Mouse (Mus musculus): ENCODE measurements around the gene Cacnb1. TPM values are rescaled to one million over a fixed set of nuclear protein-coding genes. Genes with fewer than 3 reads are reported as not detected.

The Cacnb1 gene
- polyA plus RNA-seq (2012; rRNA removed) = 6.1 and 7.6 TPM in 2 replicates

DNA sequence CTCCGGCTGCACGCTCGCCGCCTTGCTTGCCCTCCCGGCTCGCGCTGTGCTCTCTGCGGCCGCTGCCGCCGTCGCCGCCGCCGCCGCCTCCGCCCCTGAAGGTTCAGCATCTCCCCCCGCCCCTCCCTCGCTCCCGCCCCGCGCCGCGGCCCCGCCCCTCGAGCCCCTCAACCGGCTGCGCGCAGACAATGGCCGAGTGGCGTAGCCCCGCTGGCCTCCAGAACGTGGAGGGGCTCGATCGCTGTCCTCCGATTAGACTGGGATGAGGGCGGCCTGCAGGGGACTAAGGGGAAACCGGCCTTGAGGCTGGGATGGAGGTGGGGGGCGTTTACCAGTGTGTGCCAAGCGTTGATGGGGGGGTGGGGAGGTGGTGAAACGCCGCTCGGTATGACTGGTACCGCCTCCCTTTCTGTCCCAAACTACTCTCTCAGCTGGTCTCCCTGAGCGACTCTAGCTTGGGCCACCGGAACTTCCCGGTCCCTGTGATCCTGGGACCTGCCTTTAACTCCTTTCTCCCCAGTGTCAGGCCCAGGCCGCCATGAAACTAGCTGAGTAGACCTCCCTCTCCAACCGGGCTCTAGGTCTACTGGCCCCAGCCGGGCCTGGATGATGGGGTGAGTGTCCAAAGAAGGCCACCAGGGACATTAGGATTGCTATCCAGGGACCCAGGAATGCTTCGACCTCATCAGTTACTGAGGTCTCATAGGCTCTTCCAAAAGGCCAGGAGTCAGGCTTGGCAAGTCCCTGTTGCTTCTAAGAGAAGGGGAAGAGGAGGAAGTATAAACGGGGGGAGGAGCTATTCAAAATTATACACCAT is at the start of gene Cacnb1:
Gene Cacnb1 (minus strand): TSS at position 480 of the 817 bp plus-strand sequence.
- no peak for TF ChIP-seq POLR2A (IDR thresholded peaks at IDR 0.05; ENCODE audit: low read depth, low read length)
- TF ChIP-seq CTCF (conservative IDR thresholded peaks at IDR 0.05; ENCODE audit: insufficient read depth, insufficient read length, low read depth, low read length) = no peak
- Histone ChIP-seq H3K27me3 (replicated peaks; ENCODE audit: control insufficient read depth, insufficient read depth, low read length) (no peaks in the 10 kb centered on the region), H3K27ac (ENCODE audit: insufficient read depth, low read depth, low read length) (peak within 1 kb of the TSS; percentile 91), H3K4me1 (ENCODE audit: control insufficient read depth, insufficient read depth, low read length) (peaks cover 8% of the 10 kb centered on the region), H3K4me3 (ENCODE audit: insufficient read depth, low read depth, low read length) (peak within 1 kb of the TSS; percentile 91), H3K36me3 (ENCODE audit: control insufficient read depth, insufficient read depth, low read length) (no peaks in the 10 kb centered on the region)
- DNase-seq = peak; percentile 68
- 3% methylated on average over 39 of the region's 52 CpGs for WGBS

DNA sequence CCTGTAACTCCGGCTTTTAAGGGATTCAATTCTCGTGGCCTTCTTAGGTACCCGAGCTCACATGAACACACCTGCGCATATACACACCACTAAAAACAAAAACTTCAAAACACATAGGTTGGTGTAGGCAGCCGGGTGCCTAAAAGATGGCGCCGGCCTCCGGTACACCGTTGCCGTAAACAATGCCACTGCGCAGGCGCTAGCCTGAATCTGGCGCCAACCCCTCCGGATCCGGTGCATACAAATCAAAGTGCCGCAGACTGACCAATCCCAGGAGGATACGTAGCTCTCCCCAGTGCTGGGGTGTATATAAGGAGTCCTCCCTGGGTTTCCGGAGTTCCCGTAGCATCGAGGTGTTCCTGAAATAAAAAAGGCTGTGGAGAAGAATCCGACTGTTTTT is 44.4 kb upstream of the Cacnb1 start:
- Histone ChIP-seq H3K36me3 (ENCODE audit: control insufficient read depth, insufficient read depth, low read length) (no peaks in the 10 kb centered on the region), H3K27ac (ENCODE audit: insufficient read depth, low read depth, low read length) (no peak overlapping the region), H3K27me3 (replicated peaks; ENCODE audit: control insufficient read depth, insufficient read depth, low read length) (no peaks in the 10 kb centered on the region), H3K4me3 (ENCODE audit: insufficient read depth, low read depth, low read length) (no peak overlapping the region), H3K4me1 (ENCODE audit: control insufficient read depth, insufficient read depth, low read length) (no peaks in the 10 kb centered on the region)
- TF ChIP-seq CTCF (conservative IDR thresholded peaks at IDR 0.05; ENCODE audit: insufficient read depth, insufficient read length, low read depth, low read length) (no peak), POLR2A (IDR thresholded peaks at IDR 0.05; ENCODE audit: low read depth, low read length) (no peak)
- no peak for DNase-seq
- WGBS = 94% methylated on average over 21 of the region's 21 CpGs

GRCm38 (mm10) chr11:98066201-98066600 is 43.4 kb upstream of the Cacnb1 start:
- H3K4me1 ChIP-seq (ENCODE audit: control insufficient read depth, insufficient read depth, low read length) = no peaks in the 10 kb centered on the region
- H3K27me3 ChIP-seq (replicated peaks; ENCODE audit: control insufficient read depth, insufficient read depth, low read length) = no peaks in the 10 kb centered on the region
- 88% methylated on average over 12 of the region's 12 CpGs for WGBS
- no peaks in the 10 kb centered on the region for H3K36me3 ChIP-seq (ENCODE audit: control insufficient read depth, insufficient read depth, low read length)
- H3K27ac ChIP-seq (ENCODE audit: insufficient read depth, low read depth, low read length) = no peak overlapping the region
- TF ChIP-seq CTCF (conservative IDR thresholded peaks at IDR 0.05; ENCODE audit: insufficient read depth, insufficient read length, low read depth, low read length) = no peak
- no peak for TF ChIP-seq POLR2A (IDR thresholded peaks at IDR 0.05; ENCODE audit: low read depth, low read length)
- DNase-seq = no peak
- no peak overlapping the region for H3K4me3 ChIP-seq (ENCODE audit: insufficient read depth, low read depth, low read length)

DNA sequence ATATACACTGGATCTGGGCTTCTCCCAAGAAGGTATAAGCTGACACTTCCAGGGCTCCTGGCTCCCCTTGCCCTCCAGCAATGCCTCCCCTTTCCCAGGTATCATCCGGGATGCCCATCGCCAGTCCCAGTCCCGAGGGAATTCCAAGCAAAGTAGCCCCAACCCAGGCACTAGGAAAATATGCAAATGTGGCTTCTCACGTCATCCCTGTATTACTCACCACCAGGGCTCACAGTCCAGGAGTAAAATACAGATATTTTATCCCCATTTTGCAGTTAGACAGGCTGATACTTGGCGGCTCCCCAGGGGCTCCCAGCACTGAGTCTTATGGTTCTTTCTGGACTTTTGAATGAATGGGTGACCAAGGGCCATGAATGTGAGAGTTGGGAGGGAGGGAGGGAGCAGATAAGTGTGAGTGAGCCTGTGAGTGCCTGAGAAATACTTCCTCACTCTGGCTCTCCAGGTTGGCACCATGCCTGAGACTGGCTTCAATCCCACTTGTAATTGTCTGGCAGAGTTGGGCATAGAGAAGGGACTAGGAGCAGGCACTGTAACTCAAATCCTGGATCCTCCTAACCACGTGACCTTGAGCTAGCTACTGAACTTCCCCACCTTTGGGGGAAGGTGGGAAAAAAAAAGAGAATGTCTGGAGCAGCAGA is 39.2 kb upstream of the Cacnb1 start:
- peak; percentile 34 for DNase-seq
- H3K27me3 ChIP-seq (replicated peaks; ENCODE audit: control insufficient read depth, insufficient read depth, low read length) = no peaks in the 10 kb centered on the region
- H3K4me3 ChIP-seq (ENCODE audit: insufficient read depth, low read depth, low read length) = no peak overlapping the region
- H3K36me3 ChIP-seq (ENCODE audit: control insufficient read depth, insufficient read depth, low read length) = no peaks in the 10 kb centered on the region
- no peaks in the 10 kb centered on the region for H3K4me1 ChIP-seq (ENCODE audit: control insufficient read depth, insufficient read depth, low read length)
- TF ChIP-seq POLR2A (IDR thresholded peaks at IDR 0.05; ENCODE audit: low read depth, low read length) (no peak), CTCF (conservative IDR thresholded peaks at IDR 0.05; ENCODE audit: insufficient read depth, insufficient read length, low read depth, low read length) (no peak)
- 61% methylated on average over 6 of the region's 6 CpGs for WGBS
- H3K27ac ChIP-seq (ENCODE audit: insufficient read depth, low read depth, low read length) = no peak overlapping the region

- WGBS = 88% methylated on average over 3 of the region's 3 CpGs
- no peak overlapping the region for H3K4me3 ChIP-seq (ENCODE audit: insufficient read depth, low read depth, low read length)
- H3K4me1 ChIP-seq (ENCODE audit: control insufficient read depth, insufficient read depth, low read length) = no peaks in the 10 kb centered on the region
- DNase-seq = no peak
- no peaks in the 10 kb centered on the region for H3K36me3 ChIP-seq (ENCODE audit: control insufficient read depth, insufficient read depth, low read length)
- no peaks in the 10 kb centered on the region for H3K27me3 ChIP-seq (replicated peaks; ENCODE audit: control insufficient read depth, insufficient read depth, low read length)
- no peak for TF ChIP-seq CTCF (conservative IDR thresholded peaks at IDR 0.05; ENCODE audit: insufficient read depth, insufficient read length, low read depth, low read length)
- H3K27ac ChIP-seq (ENCODE audit: insufficient read depth, low read depth, low read length) = no peak overlapping the region
These were observed 38.6 kb upstream of the Cacnb1 start for GRCm38 (mm10) chr11:98061441-98061840.

DNA sequence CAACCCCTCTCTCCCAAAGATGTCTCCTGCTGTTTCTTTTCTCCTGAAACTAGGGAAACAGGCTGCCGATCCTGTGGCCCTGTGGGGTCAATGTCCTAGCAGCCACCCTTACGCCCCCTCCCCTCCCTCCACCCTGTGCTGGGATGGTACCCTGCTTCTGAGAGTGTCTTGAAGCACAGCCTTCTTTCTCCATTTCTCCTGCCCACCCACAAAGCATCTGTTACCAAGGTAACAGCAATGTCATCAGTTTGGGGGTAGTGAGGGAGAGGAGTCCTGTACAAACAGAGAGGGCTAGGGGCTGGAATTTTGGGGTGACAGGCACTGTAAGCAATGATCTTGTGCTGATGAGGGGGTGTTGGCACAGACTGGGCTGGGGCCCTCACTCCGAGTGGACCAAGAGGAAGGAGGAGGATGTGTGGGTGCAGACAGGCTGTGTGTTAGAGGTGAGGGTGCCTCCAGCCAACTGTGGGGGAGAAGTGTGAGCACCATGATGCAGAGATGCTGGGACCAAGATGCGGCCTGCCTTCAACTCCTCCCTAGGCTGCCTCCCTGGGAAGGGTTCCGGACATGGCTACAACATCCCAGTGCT is 37.4 kb upstream of the Cacnb1 start:
- H3K27ac ChIP-seq (ENCODE audit: insufficient read depth, low read depth, low read length) = no peak overlapping the region
- H3K4me1 ChIP-seq (ENCODE audit: control insufficient read depth, insufficient read depth, low read length) = no peaks in the 10 kb centered on the region
- no peak for DNase-seq
- H3K4me3 ChIP-seq (ENCODE audit: insufficient read depth, low read depth, low read length) = no peak overlapping the region
- 75% methylated on average over 5 of the region's 5 CpGs for WGBS
- no peaks in the 10 kb centered on the region for H3K27me3 ChIP-seq (replicated peaks; ENCODE audit: control insufficient read depth, insufficient read depth, low read length)
- TF ChIP-seq POLR2A (IDR thresholded peaks at IDR 0.05; ENCODE audit: low read depth, low read length) (no peak), CTCF (conservative IDR thresholded peaks at IDR 0.05; ENCODE audit: insufficient read depth, insufficient read length, low read depth, low read length) (no peak)
- H3K36me3 ChIP-seq (ENCODE audit: control insufficient read depth, insufficient read depth, low read length) = no peaks in the 10 kb centered on the region

GRCm38 (mm10) chr11:98059662-98060061 is 36.8 kb upstream of the Cacnb1 start:
- Histone ChIP-seq H3K4me3 (ENCODE audit: insufficient read depth, low read depth, low read length) (no peak overlapping the region), H3K36me3 (ENCODE audit: control insufficient read depth, insufficient read depth, low read length) (no peaks in the 10 kb centered on the region), H3K4me1 (ENCODE audit: control insufficient read depth, insufficient read depth, low read length) (no peaks in the 10 kb centered on the region), H3K27me3 (replicated peaks; ENCODE audit: control insufficient read depth, insufficient read depth, low read length) (no peaks in the 10 kb centered on the region), H3K27ac (ENCODE audit: insufficient read depth, low read depth, low read length) (no peak overlapping the region)
- 70% methylated on average over 7 of the region's 7 CpGs for WGBS
- no peak for DNase-seq
- TF ChIP-seq CTCF (conservative IDR thresholded peaks at IDR 0.05; ENCODE audit: insufficient read depth, insufficient read length, low read depth, low read length) = no peak
- TF ChIP-seq POLR2A (IDR thresholded peaks at IDR 0.05; ENCODE audit: low read depth, low read length) = no peak

Data from kidney, adult 2 months (tissue).